Mouse (Mus musculus): ENCODE data around the gene Fignl1. TPM values are rescaled to one million over a fixed set of nuclear protein-coding genes. Genes with fewer than 3 reads are reported as not detected.

The Fignl1 gene
- 23.6 and 26.2 TPM in 2 replicates for polyA plus RNA-seq (2015; fragmentation: Nextera tagmentation; extraction: Ambion mirVana)

DNA sequence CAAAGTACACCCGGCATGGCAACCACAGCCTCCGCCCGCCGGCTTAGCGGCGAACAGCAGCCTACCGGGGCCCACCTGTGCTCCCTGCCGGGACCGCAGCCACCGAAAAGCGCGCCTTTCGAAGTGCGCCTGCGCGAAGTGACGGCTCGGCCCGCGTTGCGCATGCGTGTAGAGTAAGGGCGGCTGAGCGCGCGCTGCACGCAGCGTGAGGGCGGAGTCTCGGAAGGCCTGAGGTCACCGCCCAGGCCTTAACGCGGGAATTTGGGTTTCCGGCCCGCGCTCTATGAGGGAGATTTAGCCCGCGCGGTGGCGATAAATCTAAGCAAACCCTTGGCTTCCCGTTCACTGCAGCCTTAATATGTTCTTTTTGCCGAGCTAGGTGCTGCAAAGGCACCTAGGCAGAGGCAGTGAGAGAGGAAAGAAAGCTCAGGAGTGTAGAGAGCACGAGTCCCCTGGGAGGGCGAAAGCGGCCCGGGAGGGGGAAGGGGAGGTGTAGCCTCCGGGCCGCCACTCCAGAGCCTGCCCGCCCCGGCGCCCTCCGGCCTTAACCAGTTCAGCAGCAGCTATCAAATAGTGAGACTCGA, at the start of gene Fignl1:
TSS of gene Fignl1 (minus strand) at position 143 of the 584 bp plus-strand sequence.
- peak; percentile 96 for ATAC-seq
- Histone ChIP-seq H3K4me1 (replicated peaks) (peaks cover 17% of the 10 kb centered on the region), H3K4me2 (replicated peaks) (peak within 1 kb of the TSS; percentile 78), H3K36me3 (0 out of 2 replicates have a peak, but pooled peaks cover 3% of the 10 kb centered on the region), H3K27me3 (no peaks in the 10 kb centered on the region), H3K4me3 (replicated peaks) (peak within 1 kb of the TSS; percentile 67), H3K9ac (replicated peaks) (peak within 1 kb of the TSS; percentile 81), H3K9me3 (no peaks in the 10 kb centered on the region), H3K27ac (peak within 1 kb of the TSS; percentile 96)
- under 1% methylated on average over 53 of the region's 53 CpGs for WGBS

DNA sequence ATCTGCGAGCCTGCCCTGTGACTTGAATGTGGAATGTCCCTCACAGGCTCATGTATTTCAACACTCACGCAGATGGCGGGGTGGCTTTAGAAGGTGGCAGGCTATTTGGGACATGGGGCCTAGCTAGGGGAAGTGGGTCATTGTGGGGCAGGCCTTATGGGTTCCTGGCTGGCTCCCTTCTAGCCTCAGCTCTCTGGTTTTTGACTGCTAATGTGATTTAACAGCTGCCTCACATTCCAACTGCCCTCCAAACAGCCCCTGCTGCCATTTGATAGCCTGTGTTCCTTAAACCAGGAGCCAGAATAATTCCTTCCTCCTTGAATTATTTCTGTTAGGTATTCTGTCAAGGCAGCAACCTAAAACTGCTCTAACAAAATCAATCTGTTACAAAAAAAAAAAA, 48.2 kb upstream of the Fignl1 start:
- H3K9me3 ChIP-seq, result no peaks in the 10 kb centered on the region
- H3K9ac ChIP-seq (replicated peaks), result no peak overlapping the region
- no peak overlapping the region for H3K4me2 ChIP-seq (replicated peaks)
- no peak overlapping the region for H3K27ac ChIP-seq
- H3K4me1 ChIP-seq (replicated peaks), result peaks cover 18% of the 10 kb centered on the region
- ATAC-seq, result no peak
- WGBS, result 98% methylated on average over 3 of the region's 3 CpGs
- no peak overlapping the region for H3K4me3 ChIP-seq (replicated peaks)
- H3K27me3 ChIP-seq, result no peaks in the 10 kb centered on the region
- no peaks in the 10 kb centered on the region for H3K36me3 ChIP-seq

DNA sequence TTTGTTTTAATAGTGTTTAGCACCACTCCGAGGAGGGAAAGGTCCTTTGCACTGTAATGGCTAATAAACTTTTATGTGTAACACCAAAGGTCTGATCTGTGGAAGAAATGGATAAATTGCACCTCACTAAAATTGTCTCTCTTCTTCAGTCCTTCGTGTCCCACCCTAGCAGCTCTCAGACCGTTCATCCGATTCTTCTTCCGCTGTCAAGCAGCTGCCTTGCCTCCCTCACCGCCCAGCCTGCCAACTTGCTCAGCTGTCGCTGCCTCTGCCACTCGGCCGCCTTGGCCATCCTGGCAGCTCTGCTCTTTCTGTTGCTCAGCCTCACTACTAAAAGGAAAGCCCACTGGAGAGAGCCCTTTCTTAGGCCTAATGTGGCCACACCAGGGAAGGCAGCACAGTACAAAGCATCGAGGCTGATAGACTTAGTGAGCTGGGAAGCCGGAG, 46.9 kb upstream of the Fignl1 start:
- no peak overlapping the region for H3K4me2 ChIP-seq (replicated peaks)
- no peak overlapping the region for H3K4me3 ChIP-seq (replicated peaks)
- 32% methylated on average over 11 of the region's 11 CpGs for WGBS
- peak; percentile 25; the same call in 1 of the 2 replicates for ATAC-seq
- no peaks in the 10 kb centered on the region for H3K36me3 ChIP-seq
- H3K9ac ChIP-seq (replicated peaks), result no peak overlapping the region
- no peaks in the 10 kb centered on the region for H3K9me3 ChIP-seq
- no peaks in the 10 kb centered on the region for H3K27me3 ChIP-seq
- H3K27ac ChIP-seq, result peak overlapping the region; percentile 69
- H3K4me1 ChIP-seq (replicated peaks), result peaks cover 24% of the 10 kb centered on the region

DNA sequence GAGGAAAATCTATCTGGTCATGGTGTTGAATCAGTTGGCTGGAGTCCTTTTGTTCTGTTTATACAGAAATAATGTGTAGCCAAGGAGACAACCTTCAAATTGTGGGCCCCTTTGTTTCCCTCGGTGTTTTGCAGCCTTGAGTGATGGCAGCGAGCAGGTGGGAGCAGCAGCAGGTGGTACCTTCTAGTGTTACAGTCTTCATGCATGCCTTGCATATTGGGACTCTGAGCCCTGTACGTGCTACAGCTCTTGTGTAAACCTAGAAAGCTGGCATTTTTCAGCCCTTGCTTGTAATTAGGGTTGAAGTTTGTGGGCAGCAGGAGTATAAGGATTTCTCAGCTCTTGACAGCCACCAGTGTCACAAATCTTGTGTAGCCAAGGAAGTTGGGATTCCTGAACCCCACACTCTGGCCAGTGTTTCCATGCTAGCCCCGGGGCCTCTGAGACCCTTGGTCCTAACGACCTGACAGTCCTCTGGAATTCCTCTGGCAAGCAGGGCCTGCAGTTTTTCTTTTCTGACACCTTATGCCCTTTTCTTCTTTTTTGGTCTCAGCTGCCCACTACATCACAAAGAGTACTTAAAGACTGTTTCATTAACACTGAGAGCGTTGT, 46.4 kb upstream of the Fignl1 start:
- no peaks in the 10 kb centered on the region for H3K36me3 ChIP-seq
- H3K27ac ChIP-seq, result peak overlapping the region; percentile 69
- peak; percentile 80 for ATAC-seq
- H3K9ac ChIP-seq (replicated peaks), result no peak overlapping the region
- H3K4me1 ChIP-seq (replicated peaks), result peaks cover 29% of the 10 kb centered on the region
- no peak overlapping the region for H3K4me2 ChIP-seq (replicated peaks)
- H3K27me3 ChIP-seq, result no peaks in the 10 kb centered on the region
- H3K9me3 ChIP-seq, result no peaks in the 10 kb centered on the region
- H3K4me3 ChIP-seq (replicated peaks), result no peak overlapping the region
- WGBS, result 26% methylated on average over 6 of the region's 6 CpGs

DNA sequence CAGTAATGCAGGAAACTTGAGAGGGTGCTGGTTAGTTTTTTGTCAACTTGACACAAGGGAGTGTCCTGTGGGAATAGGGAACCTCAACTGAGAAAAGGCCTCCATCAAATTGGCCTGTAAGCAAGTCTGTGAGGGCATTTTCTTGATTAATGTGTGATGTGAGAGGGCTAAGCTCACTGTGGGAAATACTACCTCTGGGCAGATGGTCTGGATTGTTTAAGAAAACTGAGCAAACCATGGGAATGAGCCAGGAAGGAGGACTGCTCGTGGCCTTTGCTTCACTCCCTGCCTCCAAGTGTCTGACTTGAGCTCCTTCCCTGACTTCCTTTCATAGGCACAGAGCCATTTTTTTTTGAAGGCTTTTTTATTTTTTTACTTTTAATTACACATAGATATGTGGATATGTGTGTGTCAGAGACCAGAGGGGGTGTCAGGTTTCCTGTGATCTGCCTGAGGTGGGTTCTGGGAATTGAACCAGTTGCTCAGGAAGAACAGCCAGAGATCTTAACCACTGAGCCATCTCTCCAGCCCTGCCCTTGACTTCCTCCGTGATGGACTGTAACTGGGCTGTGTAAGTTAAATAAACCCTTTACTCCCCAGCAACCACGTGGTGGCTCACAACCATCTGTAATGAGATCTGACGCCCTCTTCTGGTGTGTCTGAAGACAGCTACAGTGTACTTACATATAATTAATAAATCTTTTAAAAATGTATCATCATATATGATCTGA, 45.1 kb upstream of the Fignl1 start:
- WGBS, result 68% methylated on average over 4 of the region's 4 CpGs
- Histone ChIP-seq H3K4me3 (replicated peaks) (no peak overlapping the region), H3K27ac (no peak overlapping the region), H3K36me3 (no peaks in the 10 kb centered on the region), H3K9me3 (no peaks in the 10 kb centered on the region), H3K4me2 (replicated peaks) (no peak overlapping the region), H3K27me3 (no peaks in the 10 kb centered on the region), H3K9ac (replicated peaks) (no peak overlapping the region), H3K4me1 (replicated peaks) (peaks cover 36% of the 10 kb centered on the region)
- no peak for ATAC-seq

DNA sequence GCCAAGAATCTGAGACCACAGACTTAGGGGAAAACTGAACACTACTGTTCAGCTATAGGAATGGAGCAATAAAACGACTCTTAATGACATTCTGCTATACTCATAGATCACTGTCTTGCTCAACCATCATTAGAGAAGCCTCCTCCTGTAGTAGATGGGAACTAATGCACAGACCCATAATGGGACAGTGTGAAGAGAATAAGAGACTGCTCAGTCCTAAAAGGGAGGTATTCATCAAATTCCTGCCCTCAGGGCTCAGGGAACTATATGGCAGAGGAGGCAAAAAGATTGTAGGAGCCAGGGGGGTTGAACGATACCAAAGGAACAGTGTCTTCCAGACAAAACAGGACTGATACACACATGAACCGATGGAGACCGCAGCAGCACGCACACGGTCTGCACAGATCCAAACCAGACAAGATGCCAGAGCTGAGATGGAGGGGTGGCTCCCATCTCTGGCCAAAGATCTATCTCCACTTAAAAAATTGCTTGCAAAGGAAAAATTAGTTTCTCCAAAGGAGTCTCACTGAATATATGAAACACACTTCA, 43.3 kb upstream of the Fignl1 start:
- Histone ChIP-seq H3K4me2 (replicated peaks) (no peak overlapping the region), H3K9me3 (no peaks in the 10 kb centered on the region), H3K4me1 (replicated peaks) (peaks cover 36% of the 10 kb centered on the region), H3K9ac (replicated peaks) (no peak overlapping the region), H3K4me3 (replicated peaks) (no peak overlapping the region), H3K36me3 (no peaks in the 10 kb centered on the region), H3K27me3 (no peaks in the 10 kb centered on the region), H3K27ac (no peak overlapping the region; the same call in 1 of the 2 replicates)
- WGBS, result 86% methylated on average over 6 of the region's 6 CpGs
- no peak for ATAC-seq

DNA sequence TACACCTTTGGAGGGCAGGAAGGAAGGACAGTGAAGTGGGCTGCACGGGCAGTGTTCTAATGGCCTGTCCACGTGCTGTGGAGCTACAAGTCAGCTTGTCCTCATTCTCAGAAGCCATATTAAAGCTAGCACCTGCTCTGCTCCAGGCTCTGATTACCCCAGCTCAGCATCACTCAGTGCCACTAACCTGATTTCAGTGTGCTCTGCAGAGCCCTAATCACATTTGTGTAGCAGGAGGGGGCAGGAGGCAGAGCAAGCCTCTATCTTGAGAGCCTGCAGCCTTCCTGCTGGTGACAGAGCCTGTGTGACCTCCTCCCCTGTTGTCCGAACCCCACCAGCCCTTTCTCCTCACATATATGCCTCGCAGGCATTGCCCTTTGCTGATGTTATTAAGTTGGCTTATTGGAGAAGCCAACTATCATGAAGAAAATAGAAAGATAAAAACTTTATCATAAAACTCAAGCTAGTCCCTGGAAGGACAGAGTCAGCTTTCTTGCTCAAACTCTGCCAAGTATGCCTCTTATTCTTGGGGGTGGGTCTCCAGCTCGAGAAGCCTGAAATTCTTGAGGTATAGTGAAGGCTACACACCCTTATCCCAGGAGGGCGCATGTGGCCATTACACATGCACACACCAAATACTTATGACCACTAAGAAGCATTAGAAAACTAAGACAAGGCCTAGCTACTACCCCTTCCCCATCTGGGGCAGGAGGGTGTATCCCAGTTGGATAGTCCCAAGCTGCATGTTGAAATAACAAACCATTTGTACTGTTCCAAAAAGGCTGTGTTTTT, 41.9 kb upstream of the Fignl1 start:
- no peak overlapping the region for H3K4me2 ChIP-seq (replicated peaks)
- no peaks in the 10 kb centered on the region for H3K36me3 ChIP-seq
- no peaks in the 10 kb centered on the region for H3K27me3 ChIP-seq
- H3K9ac ChIP-seq (replicated peaks), result no peak overlapping the region
- ATAC-seq, result peak; percentile 25; the same call in 1 of the 2 replicates
- H3K27ac ChIP-seq, result peak overlapping the region; percentile 74
- WGBS, result 60% methylated on average over 6 of the region's 6 CpGs
- peaks cover 31% of the 10 kb centered on the region for H3K4me1 ChIP-seq (replicated peaks)
- H3K9me3 ChIP-seq, result no peaks in the 10 kb centered on the region
- H3K4me3 ChIP-seq (replicated peaks), result no peak overlapping the region

DNA sequence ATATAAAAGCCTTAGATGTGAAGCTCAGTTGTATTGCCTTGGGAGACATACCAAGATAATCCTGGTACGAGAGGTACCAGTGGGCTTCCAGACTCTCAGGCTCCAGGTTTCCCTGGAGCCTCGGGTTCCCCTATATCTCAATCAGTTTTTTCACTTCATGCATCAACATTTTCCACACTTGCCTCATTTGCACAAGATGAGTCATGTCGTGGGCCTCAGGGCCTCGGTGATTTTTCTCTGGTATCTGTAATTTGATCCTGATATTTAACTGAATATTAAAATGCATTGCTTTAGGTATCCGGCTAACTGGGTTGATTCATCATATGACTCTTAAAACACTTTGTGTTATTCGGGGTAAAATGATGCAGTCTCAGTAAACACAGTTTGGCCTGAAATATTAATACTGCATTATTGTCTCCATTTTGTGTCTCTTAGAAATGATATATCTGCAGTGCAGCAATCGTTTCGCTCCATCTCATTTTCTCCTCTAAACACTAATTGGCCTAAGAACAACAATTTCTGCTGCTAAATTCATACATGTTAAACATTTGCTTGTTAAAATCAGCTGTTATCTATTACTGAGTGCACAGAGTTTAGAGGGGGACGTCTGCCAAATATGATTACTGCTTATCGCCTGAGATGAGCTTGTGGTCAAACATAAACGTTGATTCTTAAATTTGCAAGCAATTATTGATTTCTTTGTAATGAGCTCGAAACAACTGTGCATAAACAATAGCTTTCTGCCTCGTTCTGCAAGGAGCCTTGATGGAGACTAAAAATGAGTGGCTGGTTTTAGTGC, 41.0 kb upstream of the Fignl1 start:
- Histone ChIP-seq H3K27me3 (no peaks in the 10 kb centered on the region), H3K9ac (replicated peaks) (no peak overlapping the region), H3K4me3 (replicated peaks) (no peak overlapping the region), H3K36me3 (no peaks in the 10 kb centered on the region), H3K4me1 (replicated peaks) (peaks cover 26% of the 10 kb centered on the region), H3K27ac (peak overlapping the region; percentile 74), H3K4me2 (replicated peaks) (no peak overlapping the region), H3K9me3 (no peaks in the 10 kb centered on the region)
- ATAC-seq, result no peak
- WGBS, result 67% methylated on average over 13 of the region's 13 CpGs

DNA sequence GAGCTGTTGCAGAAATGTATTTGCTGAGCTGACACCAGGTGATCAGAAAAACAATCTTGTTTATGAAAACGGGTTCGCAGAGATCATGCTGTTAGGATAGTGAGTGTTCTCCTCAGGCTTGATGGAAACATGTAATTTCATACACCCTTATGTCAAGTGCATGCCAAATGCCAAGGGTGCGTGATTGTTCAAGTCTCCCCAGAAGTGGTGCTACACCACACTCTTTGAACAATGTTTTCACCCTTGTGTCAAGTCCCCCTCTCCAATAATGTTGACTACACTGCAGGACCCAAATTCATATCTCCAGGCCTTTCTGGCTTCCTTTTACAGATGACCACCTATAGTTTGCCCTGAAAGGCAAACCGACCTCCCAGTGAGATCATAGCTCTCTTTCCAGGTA, 39.7 kb upstream of the Fignl1 start:
- ATAC-seq, result no peak
- no peaks in the 10 kb centered on the region for H3K36me3 ChIP-seq
- H3K4me2 ChIP-seq (replicated peaks), result no peak overlapping the region
- no peaks in the 10 kb centered on the region for H3K27me3 ChIP-seq
- H3K9me3 ChIP-seq, result no peaks in the 10 kb centered on the region
- no peak overlapping the region for H3K27ac ChIP-seq
- peaks cover 29% of the 10 kb centered on the region for H3K4me1 ChIP-seq (replicated peaks)
- no peak overlapping the region for H3K9ac ChIP-seq (replicated peaks)
- 90% methylated on average over 4 of the region's 4 CpGs for WGBS
- H3K4me3 ChIP-seq (replicated peaks), result no peak overlapping the region

DNA sequence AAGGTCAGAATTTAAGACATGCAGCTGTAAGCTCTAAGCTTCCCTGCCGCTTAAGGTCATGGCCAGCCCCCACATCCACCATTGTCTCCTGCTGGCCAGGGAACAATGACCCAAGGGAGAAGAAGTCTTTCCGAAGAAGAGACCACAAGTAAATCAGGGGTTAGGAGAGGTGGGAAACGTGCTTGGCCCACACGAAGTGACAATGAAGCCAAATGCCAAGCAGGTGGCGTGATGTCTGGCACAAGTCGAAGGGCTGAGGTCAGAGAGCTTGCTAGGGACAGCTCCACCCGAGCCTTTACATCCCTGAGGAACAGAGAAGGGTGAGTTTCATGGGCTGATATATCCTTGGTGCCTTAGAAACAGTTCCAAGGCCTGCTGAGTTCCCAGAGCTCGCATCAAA, 36.3 kb upstream of the Fignl1 start:
- no peak overlapping the region for H3K4me3 ChIP-seq (replicated peaks)
- H3K9me3 ChIP-seq, result no peaks in the 10 kb centered on the region
- H3K36me3 ChIP-seq, result no peaks in the 10 kb centered on the region
- H3K27me3 ChIP-seq, result no peaks in the 10 kb centered on the region
- 56% methylated on average over 8 of the region's 8 CpGs for WGBS
- peaks cover 17% of the 10 kb centered on the region for H3K4me1 ChIP-seq (replicated peaks)
- no peak overlapping the region for H3K27ac ChIP-seq
- no peak for ATAC-seq
- no peak overlapping the region for H3K4me2 ChIP-seq (replicated peaks)
- no peak overlapping the region for H3K9ac ChIP-seq (replicated peaks)

DNA sequence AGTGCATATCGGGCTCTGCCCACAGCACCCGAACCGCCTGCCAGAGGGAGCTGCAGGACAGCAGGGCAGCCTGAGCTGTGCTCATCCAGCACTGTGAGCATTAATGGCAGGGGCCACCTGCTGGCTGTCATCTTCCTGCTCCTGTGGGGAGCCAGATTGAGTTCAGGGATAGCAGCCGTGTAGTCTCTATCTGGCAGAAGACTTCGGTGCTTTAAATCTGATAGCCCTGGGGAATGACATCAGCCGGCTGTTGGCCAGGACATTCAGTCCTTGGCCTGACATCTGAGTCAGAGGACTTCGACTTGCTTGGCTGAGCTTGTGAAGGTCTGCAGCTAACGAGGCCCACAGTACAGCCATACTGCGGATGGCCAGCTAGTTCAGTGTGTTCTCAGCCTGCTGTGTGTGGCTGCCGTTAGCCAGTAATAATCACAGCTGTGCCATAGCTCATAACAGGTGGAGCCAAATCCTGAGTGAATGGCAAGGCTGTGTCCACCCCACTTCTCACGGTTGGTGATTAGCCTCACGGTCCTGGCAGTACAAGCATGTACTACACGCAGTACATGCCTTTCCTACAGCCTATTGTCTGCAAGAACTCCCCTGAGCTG, 35.7 kb upstream of the Fignl1 start:
- Histone ChIP-seq H3K4me3 (replicated peaks) (no peak overlapping the region), H3K27me3 (no peaks in the 10 kb centered on the region), H3K9me3 (no peaks in the 10 kb centered on the region), H3K36me3 (no peaks in the 10 kb centered on the region), H3K4me2 (replicated peaks) (no peak overlapping the region), H3K27ac (peak overlapping the region; percentile 7; the same call in 1 of the 2 replicates), H3K9ac (replicated peaks) (no peak overlapping the region), H3K4me1 (replicated peaks) (peaks cover 12% of the 10 kb centered on the region)
- peak; percentile 77 for ATAC-seq
- WGBS, result 45% methylated on average over 13 of the region's 13 CpGs
